Comparison of ENCODE assay signal across 7 mouse cellular contexts in genomic region chr11:87595327-87595841, GRCm38 (mm10). TPM values are rescaled to one million over a fixed set of nuclear protein-coding genes. Genes with fewer than 3 reads are reported as not detected.
DNase-seq lines count a peak whose midpoint lies in the region; ATAC-seq and TF ChIP-seq lines count a peak whose summit lies in the region.

No protein-coding gene starts in this region.

- DNase-seq in adrenal gland, postnatal 10 days = peak; percentile 91
- peak; percentile 93 for DNase-seq in embryo, embryonic 10.5 days (ENCODE audit: low spot score)
- DNase-seq in gastrocnemius, postnatal 25 days = peak; percentile 89
- peak; percentile 92 for DNase-seq in limb, embryonic 11.5 days (ENCODE audit: low spot score)
- peak in 1 of 2 experiments; percentile 61 for DNase-seq in spleen, adult 2 months (ENCODE audit: low read depth in 1 of 2, low spot score in 2 of 2)

- peak overlapping the region; percentile 99 for H3K4me2 ChIP-seq in intestine, embryonic 16.5 days (ENCODE audit: low read depth, low read length)
- peak overlapping the region; percentile 90 for H3K4me2 ChIP-seq in limb, embryonic 11.5 days (ENCODE audit: low read depth, severe bottlenecking)
- H3K4me2 ChIP-seq in midbrain, embryonic 13.5 days (replicated peaks) = peak overlapping the region; percentile 88

- WGBS in intestine, embryonic 16.5 days = 2% methylated on average over 37 of the region's 37 CpGs
- 2% methylated on average over 32 of the region's 37 CpGs for WGBS in limb, embryonic 11.5 days
- under 1% methylated on average over 20 of the region's 37 CpGs for WGBS in midbrain, embryonic 13.5 days
- 3% methylated on average over 27 of the region's 37 CpGs for WGBS in spleen, adult 2 months

- peak overlapping the region; percentile 88 for H3K9ac ChIP-seq in intestine, embryonic 16.5 days (ENCODE audit: low read depth, low read length)
- H3K9ac ChIP-seq in limb, embryonic 11.5 days (ENCODE audit: low read length) = peak overlapping the region; percentile 91
- peak overlapping the region; percentile 98 for H3K9ac ChIP-seq in midbrain, embryonic 13.5 days (replicated peaks)

- peaks cover 15% of the 10 kb centered on the region; the same call in 1 of the 2 replicates for H3K36me3 ChIP-seq in intestine, embryonic 16.5 days (ENCODE audit: control insufficient read depth, insufficient read depth, low read length)
- peaks cover 20% of the 10 kb centered on the region for H3K36me3 ChIP-seq in limb, embryonic 11.5 days (ENCODE audit: control insufficient read depth, insufficient read depth, low read length)
- peaks cover 39% of the 10 kb centered on the region for H3K36me3 ChIP-seq in midbrain, embryonic 13.5 days
- peaks cover 21% of the 10 kb centered on the region for H3K36me3 ChIP-seq in spleen, adult 2 months (ENCODE audit: control insufficient read depth, insufficient read depth, low read length)

- TF ChIP-seq CTCF in spleen, adult 2 months (IDR thresholded peaks at IDR 0.05; ENCODE audit: extremely low read depth, insufficient read depth, insufficient read length, insufficient replicate concordance) = no peak

- ATAC-seq in intestine, embryonic 16.5 days = peak; percentile 54
- peak; percentile 56; the same call in 1 of the 2 replicates for ATAC-seq in limb, embryonic 11.5 days (ENCODE audit: insufficient number of reproducible peaks, low FRiP score, low TSS enrichment, low read depth)
- peak; percentile 51 for ATAC-seq in midbrain, embryonic 13.5 days

- TF ChIP-seq POLR2A in spleen, adult 2 months (IDR thresholded peaks at IDR 0.05; ENCODE audit: low read depth, low read length) = no peak

- peak overlapping the region; percentile 74 for H3K4me3 ChIP-seq in intestine, embryonic 16.5 days (ENCODE audit: low read length)
- peak overlapping the region; percentile 81 for H3K4me3 ChIP-seq in limb, embryonic 11.5 days (ENCODE audit: low read depth, low read length)
- peak overlapping the region; percentile 91 for H3K4me3 ChIP-seq in midbrain, embryonic 13.5 days (replicated peaks)
- peak overlapping the region; percentile 46; the same call in 1 of the 2 replicates for H3K4me3 ChIP-seq in spleen, adult 2 months (ENCODE audit: extremely low read depth, insufficient read depth, insufficient read length)

- H3K27me3 ChIP-seq in intestine, embryonic 16.5 days (replicated peaks; ENCODE audit: control insufficient read depth, insufficient read depth, low read length) = no peaks in the 10 kb centered on the region
- H3K27me3 ChIP-seq in limb, embryonic 11.5 days (ENCODE audit: control insufficient read depth, insufficient read depth, low read length) = no peaks in the 10 kb centered on the region
- H3K27me3 ChIP-seq in midbrain, embryonic 13.5 days = no peaks in the 10 kb centered on the region
- no peaks in the 10 kb centered on the region for H3K27me3 ChIP-seq in spleen, adult 2 months (ENCODE audit: control insufficient read depth, insufficient read depth, low read length)

- H3K27ac ChIP-seq in intestine, embryonic 16.5 days (ENCODE audit: low read length) = peak overlapping the region; percentile 79
- peak overlapping the region; percentile 40; the same call in 1 of the 2 replicates for H3K27ac ChIP-seq in limb, embryonic 11.5 days (replicated peaks; ENCODE audit: low read depth, low read length)
- H3K27ac ChIP-seq in midbrain, embryonic 13.5 days = peak overlapping the region; percentile 93
- peak overlapping the region; percentile 36 for H3K27ac ChIP-seq in spleen, adult 2 months (ENCODE audit: insufficient read depth, low read length)

- H3K9me3 ChIP-seq in intestine, embryonic 16.5 days (ENCODE audit: control insufficient read depth, low read length) = no peaks in the 10 kb centered on the region
- H3K9me3 ChIP-seq in limb, embryonic 11.5 days (ENCODE audit: control insufficient read depth, low read length) = no peaks in the 10 kb centered on the region
- no peaks in the 10 kb centered on the region for H3K9me3 ChIP-seq in midbrain, embryonic 13.5 days

- H3K4me1 ChIP-seq in intestine, embryonic 16.5 days (ENCODE audit: control insufficient read depth, insufficient read depth, low read length) = peaks cover 55% of the 10 kb centered on the region
- peaks cover 25% of the 10 kb centered on the region for H3K4me1 ChIP-seq in limb, embryonic 11.5 days (ENCODE audit: control insufficient read depth, insufficient read depth, low read length)
- peaks cover 65% of the 10 kb centered on the region for H3K4me1 ChIP-seq in midbrain, embryonic 13.5 days (replicated peaks)
- H3K4me1 ChIP-seq in spleen, adult 2 months (ENCODE audit: control insufficient read depth, insufficient read depth, insufficient read length) = peaks cover 16% of the 10 kb centered on the region

RNA-seq across cellular contexts. Expression of gene Mtmr4, which starts 3.4 kb away (rescaled TPM):
- 10 to 100 TPM; 23.9 to 28.4 TPM for total RNA-seq in adrenal gland, postnatal 10 days (2021)
- 10 to 100 TPM in 1 of 2 experiments, 1 to 10 TPM in 1; 9.9 to 13.0 TPM for total RNA-seq in gastrocnemius, postnatal 25 days (2021)
- 26.1 and 31.3 TPM in 2 replicates for polyA plus RNA-seq in intestine, embryonic 16.5 days (2015; fragmentation: Nextera tagmentation; extraction: Ambion mirVana)
- 62.4 and 66.8 TPM in 2 replicates for polyA plus RNA-seq in limb, embryonic 11.5 days (2014; fragmentation: Nextera tagmentation; extraction: Ambion mirVana)
- 61.8 and 66.6 TPM in 2 replicates for polyA plus RNA-seq in midbrain, embryonic 13.5 days (2015; fragmentation: Nextera tagmentation; extraction: Ambion mirVana)
- 23.8 and 28.1 TPM in 2 replicates for polyA plus RNA-seq in spleen, adult 2 months (2012; rRNA removed)

RNA-seq across cellular contexts. Expression of gene Hsf5, which starts 21.6 kb away (rescaled TPM):
- under 1 TPM; 0.12 TPM for total RNA-seq in adrenal gland, postnatal 10 days (2021)
- total RNA-seq in gastrocnemius, postnatal 25 days (2021) = not detected
- polyA plus RNA-seq in intestine, embryonic 16.5 days (2015; fragmentation: Nextera tagmentation; extraction: Ambion mirVana) = 0.15 and 0.17 TPM in 2 replicates
- polyA plus RNA-seq in limb, embryonic 11.5 days (2014; fragmentation: Nextera tagmentation; extraction: Ambion mirVana) = 0.27 and 0.34 TPM in 2 replicates
- 0.37 and 0.40 TPM in 2 replicates for polyA plus RNA-seq in midbrain, embryonic 13.5 days (2015; fragmentation: Nextera tagmentation; extraction: Ambion mirVana)
- polyA plus RNA-seq in spleen, adult 2 months (2012; rRNA removed) = 0.01 TPM in 1 of 2 replicates, not detected in the other

RNA-seq across cellular contexts. Expression of gene Sept4, which starts 26.7 kb away (rescaled TPM):
- total RNA-seq in adrenal gland, postnatal 10 days (2021) = 10 to 100 TPM; 54.9 to 55.4 TPM
- 10 to 100 TPM; 10.9 to 14.7 TPM for total RNA-seq in gastrocnemius, postnatal 25 days (2021)
- polyA plus RNA-seq in intestine, embryonic 16.5 days (2015; fragmentation: Nextera tagmentation; extraction: Ambion mirVana) = 30.6 and 31.4 TPM in 2 replicates
- 5.3 and 5.5 TPM in 2 replicates for polyA plus RNA-seq in limb, embryonic 11.5 days (2014; fragmentation: Nextera tagmentation; extraction: Ambion mirVana)
- 17.8 and 18.0 TPM in 2 replicates for polyA plus RNA-seq in midbrain, embryonic 13.5 days (2015; fragmentation: Nextera tagmentation; extraction: Ambion mirVana)
- polyA plus RNA-seq in spleen, adult 2 months (2012; rRNA removed) = 25.1 and 25.7 TPM in 2 replicates

RNA-seq across cellular contexts. Expression of gene Gm11492, which starts 28.9 kb away (rescaled TPM):
- total RNA-seq in adrenal gland, postnatal 10 days (2021) = not detected
- not detected for total RNA-seq in gastrocnemius, postnatal 25 days (2021)
- polyA plus RNA-seq in intestine, embryonic 16.5 days (2015; fragmentation: Nextera tagmentation; extraction: Ambion mirVana) = not detected in 2 replicates
- polyA plus RNA-seq in limb, embryonic 11.5 days (2014; fragmentation: Nextera tagmentation; extraction: Ambion mirVana) = not detected in 2 replicates
- polyA plus RNA-seq in midbrain, embryonic 13.5 days (2015; fragmentation: Nextera tagmentation; extraction: Ambion mirVana) = not detected in 2 replicates
- not detected in 2 replicates for polyA plus RNA-seq in spleen, adult 2 months (2012; rRNA removed)

Comparison
In these comparisons a context has a peak if more than half of its experiments do, and no peak if none do; other contexts are left out.
1. H3K27ac ChIP-seq: peak in every context shown above with its lines; median percentile 93 in midbrain, embryonic 13.5 days; 79 in intestine, embryonic 16.5 days; 40 in limb, embryonic 11.5 days; 36 in spleen, adult 2 months.